Mouse (Mus musculus): ENCODE data around the gene Aqp11. TPM values are rescaled to one million over a fixed set of nuclear protein-coding genes. Genes with fewer than 3 reads are reported as not detected.

The Aqp11 gene
- total RNA-seq, 2 experiments from 2014 or later, result 6.5 to 6.9 TPM

- no peak for DNase-seq
Measured at GRCm38 (mm10) chr7:97707809-97708208, 30.3 kb downstream of the Aqp11 start.

- no peak for DNase-seq
Measured at GRCm38 (mm10) chr7:97707123-97707522, 31.0 kb downstream of the Aqp11 start.

- DNase-seq, result no peak
Measured at GRCm38 (mm10) chr7:97701106-97701505, 37.0 kb downstream of the Aqp11 start.

- DNase-seq, result no peak
Measured at GRCm38 (mm10) chr7:97700173-97700572, 37.9 kb downstream of the Aqp11 start.

- DNase-seq, result peak; percentile 95
Measured at GRCm38 (mm10) chr7:97696506-97697254, 41.4 kb downstream of the Aqp11 start, which contains the start of gene Clns1a. TSS of gene Clns1a (plus strand) at chr7:97696634.

GRCm38 (mm10) chr7:97696133-97696505, 42.0 kb downstream of the Aqp11 start:
- DNase-seq, result no peak

GRCm38 (mm10) chr7:97695441-97695840, 42.6 kb downstream of the Aqp11 start:
- DNase-seq, result no peak

GRCm38 (mm10) chr7:97687831-97688230, 50.3 kb downstream of the Aqp11 start:
- DNase-seq, result no peak

- no peak for DNase-seq
Measured at GRCm38 (mm10) chr7:97679239-97679638, 58.9 kb downstream of the Aqp11 start.

Other genes with a start within 250 kb of the Aqp11 start
- 10 to 100 TPM; 38.3 to 49.7 TPM for gene Aamdc, start 158.8 kb downstream of the Aqp11 start, total RNA-seq (2021)
- gene Rsf1, start 158.4 kb downstream of the Aqp11 start, total RNA-seq (2021), result 10 to 100 TPM; 24.8 to 28.5 TPM
- 10 to 100 TPM; 57.5 to 59.1 TPM for gene Clns1a, start 41.7 kb downstream of the Aqp11 start, total RNA-seq (2021)
- gene Pak1, start 50.3 kb upstream of the Aqp11 start, total RNA-seq (2021), result 10 to 100 TPM; 17.7 to 20.7 TPM
- gene Gdpd4, start 181.7 kb upstream of the Aqp11 start, total RNA-seq (2021), result not detected